Mouse (Mus musculus) lung, adult 2 months (tissue): ENCODE data around the gene Cyp21a1. TPM values are rescaled to one million over a fixed set of nuclear protein-coding genes. Genes with fewer than 3 reads are reported as not detected.
"Not testable (repeated sequence)": the region's sequence is repeated elsewhere in the genome, so short reads cannot be mapped to it uniquely, and the experiment has no call there.

Experiments used
- DNase-seq: peaks from one replicate; pipeline ENCODE4 v3.0.0; 2022
- H3K4me1 ChIP-seq: fragments of 200-500 bp; 2 replicates; pipeline ENCODE4 v1.6.1; 2011; ENCODE audit warnings: low read length; ENCODE audit not compliant: control insufficient read depth, insufficient read depth
- H3K4me3 ChIP-seq: fragments of 200-500 bp; replicated peaks from 2 replicates; pipeline ENCODE3; 2011; ENCODE audit warnings: low read depth, mild to moderate bottlenecking, control low read depth, low read length; ENCODE audit errors: extremely low read depth
- CTCF ChIP-seq: fragments of 200-500 bp; IDR thresholded peaks from 2 replicates; pipeline ENCODE4 v1.5.1; 2011; ENCODE audit warnings: mild to moderate bottlenecking, low read length, control low read depth; ENCODE audit not compliant: insufficient read depth
- POLR2A ChIP-seq: fragments of 200-500 bp; IDR thresholded peaks from 2 replicates; pipeline ENCODE4 v1.6.1; 2011; ENCODE audit warnings: low read depth, mild to moderate bottlenecking, control low read depth, low read length, borderline replicate concordance; ENCODE audit errors: extremely low read depth
- WGBS: fragments of 180-500 bp; shearing (Covaris S2); methylation state at CpG from one replicate; pipeline ENCODE4 v1.1.7; 2018; 5-methylcytosine and 5-hydroxymethylcytosine counted together
- polyA plus RNA-seq: library from polyadenylated mRNA; depleted of rRNA; stranded (reverse); fragments of >200 nt; gene quantifications from 2 replicates; pipeline ENCODE4 v1.2.3, GENCODE M21; 2012

The Cyp21a1 gene
- polyA plus RNA-seq, 1 experiment, result 0.27 TPM

GRCm38 (mm10) chr17:34808599-34809205, 4.3 kb upstream of the Cyp21a1 start:
- no peak for DNase-seq
- Histone ChIP-seq H3K4me1 (no peaks in the 10 kb centered on the region), H3K4me3 (no peak overlapping the region)
- WGBS, result 75% methylated on average over 6 of the region's 6 CpGs
- no peak for TF ChIP-seq CTCF
- no peak for TF ChIP-seq POLR2A

GRCm38 (mm10) chr17:34807176-34807575, 2.8 kb upstream of the Cyp21a1 start:
- DNase-seq, result no peak
- Histone ChIP-seq H3K4me1 (no peaks in the 10 kb centered on the region), H3K4me3 (no peak overlapping the region)
- 57% methylated on average over 3 of the region's 3 CpGs for WGBS
- TF ChIP-seq CTCF (no peak), POLR2A (no peak)

GRCm38 (mm10) chr17:34804871-34805562, 656 bp upstream of the Cyp21a1 start:
- WGBS, result 74% methylated on average over 6 of the region's 6 CpGs
- H3K4me3 ChIP-seq, result no peak overlapping the region
- DNase-seq, result no peak
- H3K4me1 ChIP-seq, result no peaks in the 10 kb centered on the region
- TF ChIP-seq POLR2A, result no peak

- DNase-seq, H3K4me1 ChIP-seq: not testable (repeated sequence)
- WGBS, result 91% methylated on average over 6 of the region's 6 CpGs
These were observed 994 bp downstream of the Cyp21a1 start for GRCm38 (mm10) chr17:34803367-34803766.

GRCm38 (mm10) chr17:34802756-34803155, 1.6 kb downstream of the Cyp21a1 start:
- 93% methylated on average over 9 of the region's 9 CpGs for WGBS
- not testable (repeated sequence) for H3K4me3 ChIP-seq, DNase-seq, H3K4me1 ChIP-seq

More at GRCm38 (mm10) chr17:34803367-34803766, 994 bp downstream of the Cyp21a1 start:
- H3K4me3 ChIP-seq, result not testable (repeated sequence)

- not testable (repeated sequence) for DNase-seq, H3K4me3 ChIP-seq, H3K4me1 ChIP-seq
- WGBS, result 89% methylated on average over 16 of the region's 16 CpGs
These were observed 3.5 kb downstream of the Cyp21a1 start for GRCm38 (mm10) chr17:34800781-34801305.

GRCm38 (mm10) chr17:34799531-34799925, 4.8 kb downstream of the Cyp21a1 start:
- DNase-seq, result no peak
- 86% methylated on average over 4 of the region's 4 CpGs for WGBS
- Histone ChIP-seq H3K4me3 (no peak overlapping the region), H3K4me1 (no peaks in the 10 kb centered on the region)
- TF ChIP-seq POLR2A (no peak), CTCF (no peak)

GRCm38 (mm10) chr17:34798866-34799530, 5.4 kb downstream of the Cyp21a1 start:
- no peak for TF ChIP-seq CTCF
- no peak for TF ChIP-seq POLR2A
- WGBS, result 90% methylated on average over 17 of the region's 17 CpGs
- H3K4me3 ChIP-seq, result no peak overlapping the region
- no peak for DNase-seq
- no peaks in the 10 kb centered on the region for H3K4me1 ChIP-seq

GRCm38 (mm10) chr17:34798071-34798470, 6.3 kb downstream of the Cyp21a1 start:
- not testable (repeated sequence) for H3K4me3 ChIP-seq

GRCm38 (mm10) chr17:34797211-34797995, 7.0 kb downstream of the Cyp21a1 start:
- WGBS, result 81% methylated on average over 10 of the region's 10 CpGs
- not testable (repeated sequence) for H3K4me1 ChIP-seq, DNase-seq, H3K4me3 ChIP-seq

More at GRCm38 (mm10) chr17:34798071-34798470, 6.3 kb downstream of the Cyp21a1 start:
- 69% methylated on average over 7 of the region's 7 CpGs for WGBS
- DNase-seq, H3K4me1 ChIP-seq: not testable (repeated sequence)
